ENCODE assay signal across 26 mouse cellular contexts in the genomic region with DNA sequence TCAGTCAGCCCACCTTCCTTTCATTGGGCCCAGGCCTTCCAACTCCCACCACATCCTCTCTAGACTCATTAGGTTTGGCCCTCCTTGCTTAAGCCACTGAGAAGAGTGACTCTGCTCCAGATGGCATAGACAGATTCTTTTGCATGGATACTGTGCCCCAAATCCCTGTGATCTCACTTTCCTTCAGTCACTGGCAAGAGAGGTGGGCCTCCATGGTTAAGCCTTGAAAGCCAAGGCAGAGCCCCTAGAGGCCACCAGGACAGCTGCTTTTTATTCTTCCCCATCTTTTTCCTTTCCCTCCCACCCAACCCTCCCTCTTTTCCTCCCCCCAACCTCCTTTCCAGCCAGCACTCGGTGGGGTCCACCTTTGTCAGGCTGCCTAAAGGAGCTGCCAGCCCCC. TPM values are rescaled to one million over a fixed set of nuclear protein-coding genes. Genes with fewer than 3 reads are reported as not detected.
DNase-seq lines count a peak whose midpoint lies in the region; ATAC-seq lines count a peak whose summit lies in the region.
"Had no signal": no experiment of that assay in that cellular context is flagged by ENCODE, and none has a peak within 500 bp of the region (broad histone marks: within the 10 kb centered on the region; RNA-seq: fewer than 3 reads in every experiment).

No protein-coding gene starts in this region.

- no peaks in the 10 kb centered on the region for H3K27me3 ChIP-seq in forebrain, embryonic 12.5 days
- no peaks in the 10 kb centered on the region for H3K27me3 ChIP-seq in forebrain, embryonic 11.5 days (ENCODE audit: control insufficient read depth, insufficient read depth, low read length)
- no peaks in the 10 kb centered on the region for H3K27me3 ChIP-seq in hindbrain, embryonic 12.5 days
- peaks cover 3% of the 10 kb centered on the region; the same call in 1 of the 2 replicates for H3K27me3 ChIP-seq in hindbrain, embryonic 10.5 days (ENCODE audit: insufficient read depth, poor library complexity, severe bottlenecking)
- H3K27me3 ChIP-seq: heart, embryonic 12.5 days; hindbrain, embryonic 13.5 days; liver, embryonic 15.5 days; midbrain, embryonic 12.5 days; stomach, embryonic 15.5 days had no signal

- DNase-seq in forebrain, embryonic 11.5 days (ENCODE audit: low spot score) = no peak
- no peak for DNase-seq in hindbrain, embryonic 10.5 days (ENCODE audit: low spot score)
- peak; percentile 19 for DNase-seq in retina, postnatal 1 day
- no peak for DNase-seq in retina, embryonic 14.5 days (ENCODE audit: low spot score)
- DNase-seq in urinary bladder, postnatal 36 days (ENCODE audit: low spot score in 2 of 2) = no peak
- no peak for DNase-seq in kidney, adult 9 months
- DNase-seq: adrenal gland, postnatal 14 days; cerebellum, adult 11-12 months; cerebellum, postnatal 10 days; gastrocnemius, postnatal 25 days; heart, adult 18-20 months; kidney, postnatal 14 days; lung, postnatal 4 days; right cerebral cortex, postnatal 25 days had no signal

- 22% methylated on average over 1 of the region's 1 CpGs for WGBS in forebrain, embryonic 12.5 days
- WGBS in forebrain, embryonic 11.5 days = 18% methylated on average over 1 of the region's 1 CpGs
- WGBS in hindbrain, embryonic 12.5 days = 22% methylated on average over 1 of the region's 1 CpGs
- WGBS in hindbrain, embryonic 10.5 days = 56% methylated on average over 1 of the region's 1 CpGs

- peaks cover 1% of the 10 kb centered on the region for H3K4me1 ChIP-seq in forebrain, embryonic 12.5 days
- H3K4me1 ChIP-seq in forebrain, embryonic 11.5 days (replicated peaks; ENCODE audit: control insufficient read depth, insufficient read depth, low read length) = no peaks in the 10 kb centered on the region
- peaks cover 5% of the 10 kb centered on the region for H3K4me1 ChIP-seq in hindbrain, embryonic 12.5 days
- H3K4me1 ChIP-seq in hindbrain, embryonic 10.5 days (replicated peaks) = 0 out of 2 replicates have a peak, but pooled peaks cover 3% of the 10 kb centered on the region
- H3K4me1 ChIP-seq: limb, embryonic 12.5 days; midbrain, embryonic 12.5 days had no signal

- H3K36me3 ChIP-seq in forebrain, embryonic 12.5 days (replicated peaks) = peaks cover 26% of the 10 kb centered on the region
- H3K36me3 ChIP-seq in forebrain, embryonic 11.5 days (ENCODE audit: control insufficient read depth, insufficient read depth, low read length) = no peaks in the 10 kb centered on the region
- H3K36me3 ChIP-seq in hindbrain, embryonic 12.5 days = peaks cover 6% of the 10 kb centered on the region
- peaks cover 33% of the 10 kb centered on the region for H3K36me3 ChIP-seq in hindbrain, embryonic 10.5 days
- H3K36me3 ChIP-seq: stomach, embryonic 15.5 days had no signal

- no peak for ATAC-seq in forebrain, embryonic 12.5 days (ENCODE audit: low FRiP score)
- ATAC-seq in forebrain, embryonic 11.5 days (replicated peaks; ENCODE audit: low FRiP score) = no peak
- 0 out of 2 replicates have a peak, but pooled peaks have one; percentile 15 for ATAC-seq in hindbrain, embryonic 12.5 days (ENCODE audit: low FRiP score)
- ATAC-seq: intestine, postnatal 0 days had no signal

- H3K9ac ChIP-seq in forebrain, embryonic 12.5 days = no peak overlapping the region
- H3K9ac ChIP-seq in forebrain, embryonic 11.5 days (ENCODE audit: low read length) = no peak overlapping the region
- H3K9ac ChIP-seq in hindbrain, embryonic 12.5 days = no peak overlapping the region
- H3K9ac ChIP-seq: heart, embryonic 12.5 days; hindbrain, embryonic 13.5 days; limb, embryonic 12.5 days; liver, embryonic 15.5 days; midbrain, embryonic 12.5 days; stomach, embryonic 15.5 days had no signal

- peak overlapping the region; percentile 31; the same call in 1 of the 2 replicates for H3K27ac ChIP-seq in forebrain, embryonic 12.5 days
- no peak overlapping the region for H3K27ac ChIP-seq in forebrain, embryonic 11.5 days (ENCODE audit: low read depth, low read length)
- no peak overlapping the region for H3K27ac ChIP-seq in hindbrain, embryonic 12.5 days
- no peak overlapping the region for H3K27ac ChIP-seq in hindbrain, embryonic 10.5 days
- H3K27ac ChIP-seq: hindbrain, embryonic 13.5 days; left cerebral cortex, adult 2 months; limb, embryonic 12.5 days; liver, embryonic 15.5 days; midbrain, embryonic 12.5 days; stomach, embryonic 15.5 days had no signal

- H3K4me2 ChIP-seq in forebrain, embryonic 12.5 days = no peak overlapping the region
- no peak overlapping the region for H3K4me2 ChIP-seq in forebrain, embryonic 11.5 days (ENCODE audit: low read depth, low read length, severe bottlenecking)
- H3K4me2 ChIP-seq in hindbrain, embryonic 12.5 days (replicated peaks) = no peak overlapping the region
- H3K4me2 ChIP-seq: heart, embryonic 12.5 days; hindbrain, embryonic 13.5 days; limb, embryonic 12.5 days; liver, embryonic 15.5 days; midbrain, embryonic 12.5 days; stomach, embryonic 15.5 days had no signal

- H3K9me3 ChIP-seq in forebrain, embryonic 12.5 days = no peaks in the 10 kb centered on the region
- H3K9me3 ChIP-seq in forebrain, embryonic 11.5 days (ENCODE audit: control insufficient read depth, low read length) = no peaks in the 10 kb centered on the region
- H3K9me3 ChIP-seq in hindbrain, embryonic 12.5 days (replicated peaks) = no peaks in the 10 kb centered on the region
- no peaks in the 10 kb centered on the region for H3K9me3 ChIP-seq in hindbrain, embryonic 10.5 days
- H3K9me3 ChIP-seq: heart, embryonic 12.5 days; hindbrain, embryonic 13.5 days; limb, embryonic 12.5 days; liver, embryonic 15.5 days; megakaryocyte, embryonic 14.5 days; midbrain, embryonic 12.5 days; stomach, embryonic 15.5 days had no signal

- no peak overlapping the region for H3K4me3 ChIP-seq in forebrain, embryonic 12.5 days (replicated peaks)
- no peak overlapping the region for H3K4me3 ChIP-seq in forebrain, embryonic 11.5 days (ENCODE audit: low read depth, low read length)
- H3K4me3 ChIP-seq in hindbrain, embryonic 12.5 days = no peak overlapping the region
- no peak overlapping the region for H3K4me3 ChIP-seq in hindbrain, embryonic 10.5 days
- H3K4me3 ChIP-seq: erythroblast, embryonic 14.5 days; heart, embryonic 12.5 days; hindbrain, embryonic 13.5 days; left cerebral cortex, adult 2 months; limb, embryonic 12.5 days; liver, embryonic 15.5 days; megakaryocyte, embryonic 14.5 days; midbrain, embryonic 12.5 days; stomach, embryonic 15.5 days had no signal

RNA-seq across cellular contexts. Expression of gene Ssr4, which starts 6.7 kb away (rescaled TPM):
- polyA plus RNA-seq in forebrain, embryonic 12.5 days (2016; fragmentation: Nextera tagmentation; extraction: Ambion mirVana) = 106 and 117 TPM in 2 replicates
- polyA plus RNA-seq in forebrain, embryonic 11.5 days (2014; fragmentation: Nextera tagmentation; extraction: Ambion mirVana) = 109 and 120 TPM in 2 replicates
- 125 and 138 TPM in 2 replicates for polyA plus RNA-seq in hindbrain, embryonic 12.5 days (2016; fragmentation: Nextera tagmentation; extraction: Ambion mirVana)
- 121 and 140 TPM in 2 replicates for polyA plus RNA-seq in hindbrain, embryonic 10.5 days (2016; fragmentation: Nextera tagmentation; extraction: Ambion mirVana)

RNA-seq across cellular contexts. Expression of gene Idh3g, which starts 6.8 kb away (rescaled TPM):
- 163 and 164 TPM in 2 replicates for polyA plus RNA-seq in forebrain, embryonic 12.5 days (2016; fragmentation: Nextera tagmentation; extraction: Ambion mirVana)
- polyA plus RNA-seq in forebrain, embryonic 11.5 days (2014; fragmentation: Nextera tagmentation; extraction: Ambion mirVana) = 170 and 190 TPM in 2 replicates
- polyA plus RNA-seq in hindbrain, embryonic 12.5 days (2016; fragmentation: Nextera tagmentation; extraction: Ambion mirVana) = 150 and 167 TPM in 2 replicates
- polyA plus RNA-seq in hindbrain, embryonic 10.5 days (2016; fragmentation: Nextera tagmentation; extraction: Ambion mirVana) = 181 and 204 TPM in 2 replicates

RNA-seq across cellular contexts. Expression of gene Srpk3, which starts 19.3 kb away (rescaled TPM):
- polyA plus RNA-seq in forebrain, embryonic 12.5 days (2016; fragmentation: Nextera tagmentation; extraction: Ambion mirVana) = 0.95 and 1.3 TPM in 2 replicates
- polyA plus RNA-seq in forebrain, embryonic 11.5 days (2014; fragmentation: Nextera tagmentation; extraction: Ambion mirVana) = 1.1 and 1.8 TPM in 2 replicates
- polyA plus RNA-seq in hindbrain, embryonic 12.5 days (2016; fragmentation: Nextera tagmentation; extraction: Ambion mirVana) = 2.7 and 5.4 TPM in 2 replicates
- 1.3 and 1.8 TPM in 2 replicates for polyA plus RNA-seq in hindbrain, embryonic 10.5 days (2016; fragmentation: Nextera tagmentation; extraction: Ambion mirVana)
- polyA plus RNA-seq: erythroblast, embryonic 14.5 days had no signal

RNA-seq across cellular contexts. Expression of gene Pdzd4, which starts 31.3 kb away (rescaled TPM):
- polyA plus RNA-seq in forebrain, embryonic 12.5 days (2016; fragmentation: Nextera tagmentation; extraction: Ambion mirVana) = 2.3 and 2.6 TPM in 2 replicates
- 1.3 and 1.9 TPM in 2 replicates for polyA plus RNA-seq in forebrain, embryonic 11.5 days (2014; fragmentation: Nextera tagmentation; extraction: Ambion mirVana)
- polyA plus RNA-seq in hindbrain, embryonic 12.5 days (2016; fragmentation: Nextera tagmentation; extraction: Ambion mirVana) = 2.7 and 2.8 TPM in 2 replicates
- 0.63 and 1.0 TPM in 2 replicates for polyA plus RNA-seq in hindbrain, embryonic 10.5 days (2016; fragmentation: Nextera tagmentation; extraction: Ambion mirVana)
- polyA plus RNA-seq: erythroblast, embryonic 14.5 days had no signal

RNA-seq across cellular contexts. Expression of gene Plxnb3, which starts 36.6 kb away (rescaled TPM):
- 0.08 and 0.19 TPM in 2 replicates for polyA plus RNA-seq in forebrain, embryonic 12.5 days (2016; fragmentation: Nextera tagmentation; extraction: Ambion mirVana)
- 0.07 and 0.11 TPM in 2 replicates for polyA plus RNA-seq in forebrain, embryonic 11.5 days (2014; fragmentation: Nextera tagmentation; extraction: Ambion mirVana)
- 0.21 and 0.25 TPM in 2 replicates for polyA plus RNA-seq in hindbrain, embryonic 12.5 days (2016; fragmentation: Nextera tagmentation; extraction: Ambion mirVana)
- polyA plus RNA-seq in hindbrain, embryonic 10.5 days (2016; fragmentation: Nextera tagmentation; extraction: Ambion mirVana) = 0.10 and 0.19 TPM in 2 replicates
- polyA plus RNA-seq: erythroblast, embryonic 14.5 days had no signal
